Mouse (Mus musculus): Measurements from ENCODE around the gene Omp. TPM values are rescaled to one million over a fixed set of nuclear protein-coding genes. Genes with fewer than 3 reads are reported as not detected.
A peak's percentile ranks its signal among the peaks of the same experiment; 100 is the strongest.

The Omp gene
- polyA plus RNA-seq, 2 experiments from 2014 or later, result not detected

DNA sequence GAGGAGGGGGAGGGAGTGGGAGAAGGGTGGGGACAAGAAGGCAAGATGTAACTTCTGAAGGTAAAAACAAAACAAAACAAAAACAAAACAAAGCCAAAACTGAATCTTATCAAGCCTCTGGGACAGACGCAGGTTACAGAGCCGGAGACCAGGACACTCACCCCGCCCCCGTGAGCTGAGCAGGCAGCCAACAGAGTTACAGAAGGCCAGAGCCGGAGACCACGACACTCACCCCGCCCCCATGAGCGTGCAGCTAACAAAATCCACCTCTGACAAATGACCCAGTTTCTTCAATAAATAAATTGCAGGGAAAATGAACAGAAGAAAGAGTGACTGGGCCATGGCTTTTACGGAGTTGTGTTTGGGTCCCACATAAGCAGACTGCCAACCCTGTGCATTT is 6.1 kb downstream of the Omp start:
- ATAC-seq, result no peak

DNA sequence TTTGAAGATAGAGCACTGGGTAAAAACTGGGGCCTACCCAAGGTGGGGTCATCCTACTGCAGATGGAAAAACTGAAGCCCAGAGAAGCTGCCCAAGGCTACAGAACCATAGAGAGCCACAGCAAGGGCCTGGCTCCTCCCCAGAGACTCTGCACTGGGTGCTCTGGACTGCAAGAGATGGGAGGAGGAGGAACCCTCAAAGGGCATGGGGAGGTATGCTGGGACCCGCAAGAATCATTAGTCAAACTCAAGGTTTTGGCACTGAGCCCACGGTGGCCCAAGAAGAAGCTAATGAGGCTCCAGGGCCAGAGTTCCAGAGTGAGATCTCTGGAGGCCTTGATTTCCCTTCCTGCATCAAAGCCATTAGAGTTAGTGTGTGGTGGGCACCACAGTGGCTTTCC is 7.3 kb downstream of the Omp start:
- no peak for ATAC-seq

DNA sequence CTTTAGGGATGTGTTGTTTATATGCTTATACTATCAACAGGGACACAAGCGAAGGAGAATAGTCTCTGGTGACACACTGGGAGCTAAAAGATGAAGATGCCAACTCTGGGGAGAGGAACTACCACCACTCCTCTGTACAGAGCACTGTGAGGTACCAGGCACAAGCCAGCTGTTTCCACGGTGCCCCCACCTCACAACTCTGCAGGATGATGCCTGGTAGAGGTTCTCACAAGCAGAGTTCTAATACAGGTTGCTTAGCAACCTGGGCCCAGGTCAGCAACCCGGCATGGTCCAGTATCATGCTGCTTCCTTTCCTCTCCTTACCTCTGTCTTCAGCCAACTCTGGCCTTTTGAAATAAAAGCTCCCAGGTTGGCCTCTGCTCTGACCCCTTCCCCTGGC is 7.7 kb downstream of the Omp start:
- no peak for ATAC-seq

DNA sequence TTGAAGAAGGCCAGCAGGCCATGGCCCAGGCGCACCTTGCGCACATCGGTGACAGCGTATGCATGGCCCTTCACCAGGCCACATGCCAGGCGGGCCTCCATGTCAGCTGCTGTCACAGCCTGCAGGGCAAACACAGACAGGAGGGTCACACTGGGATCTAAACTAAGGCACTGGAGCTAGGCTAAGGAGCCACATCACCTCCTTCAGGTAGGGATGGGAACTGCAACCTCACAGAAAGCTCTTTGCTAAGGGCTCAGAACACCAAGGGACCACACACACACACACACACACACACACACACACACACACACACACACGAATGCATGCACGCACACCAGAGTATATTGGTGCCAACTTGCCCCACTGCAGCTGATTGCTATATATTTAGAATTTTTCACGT is 13.6 kb downstream of the Omp start:
- no peak for ATAC-seq

DNA sequence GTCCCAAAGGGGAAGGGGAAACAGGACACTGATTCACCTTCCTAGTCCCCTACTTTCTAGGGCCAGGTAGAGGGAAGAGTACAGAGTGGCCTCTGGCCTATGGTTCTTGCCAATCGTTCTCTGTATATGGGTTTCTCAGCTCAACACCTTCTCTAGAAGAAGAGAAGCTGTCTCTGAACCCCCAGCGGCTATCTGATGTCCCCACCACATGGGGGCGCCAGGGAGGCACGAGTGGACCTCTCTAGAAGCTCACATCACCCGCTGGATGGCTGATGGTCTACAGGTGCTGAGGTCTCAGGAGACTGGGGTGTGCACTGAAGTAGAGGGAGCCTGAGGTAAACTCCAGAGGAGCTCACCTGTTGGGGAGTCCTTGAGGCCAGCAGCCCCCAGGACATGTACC is 19.8 kb downstream of the Omp start:
- ATAC-seq, result no peak

DNA sequence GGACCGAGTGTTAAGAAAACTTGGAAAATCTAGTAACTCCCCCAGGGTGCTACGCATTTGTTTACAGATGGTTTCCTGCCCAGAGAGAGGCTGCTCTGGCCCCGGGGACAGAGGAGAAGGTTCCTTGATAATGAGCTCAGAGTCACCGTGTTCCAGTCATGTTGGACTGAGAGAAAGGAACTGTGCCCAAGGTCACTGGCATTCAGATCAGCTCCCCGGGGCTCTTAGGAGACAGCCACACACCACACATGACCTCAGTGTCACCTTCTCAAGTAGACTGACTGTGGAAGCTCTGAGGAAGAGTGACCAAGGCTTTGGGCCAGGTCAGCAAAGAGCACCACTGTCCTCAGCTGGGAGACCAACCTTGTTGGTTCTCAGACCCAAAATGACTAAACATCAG is 20.6 kb downstream of the Omp start:
- ATAC-seq, result no peak

DNA sequence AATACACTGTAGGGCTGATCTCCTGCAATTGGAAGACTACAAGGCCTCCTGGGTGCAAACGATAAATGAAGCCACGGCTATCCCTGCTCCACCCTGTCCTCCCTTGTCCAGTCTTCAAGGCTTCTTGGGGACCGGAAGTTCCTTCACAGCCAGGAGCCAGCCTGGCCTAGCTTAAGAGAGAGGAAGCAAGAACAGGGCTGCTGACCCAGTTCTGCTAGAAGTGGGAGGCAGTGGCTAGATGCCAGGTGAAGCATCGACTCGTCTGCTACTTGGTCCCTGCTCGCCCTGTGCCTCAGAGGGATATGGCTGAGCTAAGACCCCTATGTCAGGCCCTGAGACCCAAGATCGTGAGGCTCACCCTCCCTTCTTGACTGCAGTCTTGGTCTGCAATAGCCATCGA is 23.6 kb downstream of the Omp start:
- ATAC-seq, result no peak

DNA sequence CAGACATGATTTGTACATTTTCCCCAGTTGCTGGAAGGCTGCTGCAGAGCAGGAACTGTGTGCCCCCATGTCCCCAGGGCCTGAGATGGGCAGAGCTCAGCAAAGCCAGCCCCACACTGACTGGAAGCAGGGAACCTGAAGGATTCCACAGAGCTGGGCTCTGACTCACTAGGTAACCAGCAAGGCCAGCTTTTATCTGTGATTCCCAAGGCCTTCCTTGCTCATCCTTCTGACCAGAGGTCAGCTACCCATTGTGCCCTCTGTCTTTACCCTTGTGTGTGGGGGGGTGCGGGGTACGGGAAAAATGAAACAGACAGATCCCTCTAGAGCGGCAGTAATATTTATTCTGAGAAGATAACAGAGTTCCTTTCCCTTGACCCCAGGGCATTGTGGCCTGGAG is 24.1 kb downstream of the Omp start:
- no peak for ATAC-seq

DNA sequence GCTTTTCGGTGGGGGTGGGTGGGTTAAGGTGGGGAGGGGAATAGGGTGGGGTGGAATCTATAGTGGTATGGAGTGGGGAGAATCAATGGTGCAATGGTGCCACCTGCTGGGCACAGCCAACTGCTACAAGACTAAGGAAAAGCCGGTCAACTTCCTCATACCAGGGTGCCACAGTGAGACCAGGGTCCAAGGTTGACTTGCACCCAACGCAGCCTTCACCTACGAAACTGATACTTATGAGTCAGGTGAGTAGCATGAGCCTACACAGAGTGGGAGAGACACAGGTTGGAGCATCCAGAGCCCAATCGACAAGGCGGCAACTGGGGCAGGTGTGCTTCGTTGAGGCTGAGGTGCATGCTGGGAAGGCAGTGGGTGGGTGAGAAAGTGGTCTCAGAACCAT is 25.0 kb downstream of the Omp start:
- ATAC-seq, result peak; percentile 85

DNA sequence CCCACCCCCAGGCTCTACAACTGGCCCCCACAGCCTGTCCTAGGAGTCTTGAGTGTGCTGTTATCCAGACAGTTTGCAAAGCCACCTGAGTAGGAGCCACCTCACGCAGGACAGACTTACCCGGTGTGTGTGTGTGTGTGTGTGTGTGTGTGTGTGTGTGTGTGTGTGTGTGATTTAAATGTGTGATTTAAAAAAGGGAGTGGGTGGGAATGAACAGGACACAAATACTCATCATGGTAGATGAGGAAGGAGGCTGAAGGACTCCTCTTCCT is 25.4 kb downstream of the Omp start:
- ATAC-seq, result no peak

DNA sequence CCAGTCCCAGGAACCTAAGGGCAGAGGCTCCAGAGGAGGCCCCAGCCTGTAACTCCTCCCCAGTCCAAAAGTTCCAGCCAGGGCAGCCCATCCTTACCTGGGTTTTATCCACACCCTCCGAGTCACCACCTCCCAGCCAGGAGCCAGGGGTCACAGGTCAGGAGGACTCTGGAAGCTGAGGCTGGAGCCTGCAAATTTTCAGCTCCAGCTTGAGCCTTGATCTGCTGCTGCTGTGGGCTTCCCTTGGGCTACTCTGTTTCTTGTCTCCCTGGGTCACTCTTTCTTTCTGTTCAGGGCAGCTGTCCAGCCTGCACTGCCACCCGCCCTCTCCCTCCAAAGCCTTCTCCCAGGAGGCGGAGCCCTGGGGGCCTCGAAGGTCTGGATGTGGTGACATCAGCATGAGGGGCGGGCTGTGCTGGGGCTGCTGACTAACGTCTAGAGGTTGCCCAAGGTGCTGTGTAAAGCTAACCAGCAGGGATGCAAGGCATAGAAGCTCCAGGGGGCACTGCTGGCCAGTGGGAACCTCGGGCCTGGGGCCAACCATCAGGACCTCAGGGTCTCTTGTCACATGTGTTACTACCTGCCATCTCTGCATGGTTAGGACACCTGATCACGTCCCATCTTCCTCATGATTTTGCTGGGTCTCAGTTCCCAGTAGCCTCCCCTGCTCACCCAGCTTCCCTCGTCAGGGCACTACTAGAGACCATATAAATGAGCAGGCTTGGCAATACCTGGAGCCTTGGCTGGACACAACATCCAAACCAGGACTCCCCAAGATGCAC is 25.9 kb downstream of the Omp start, which contains the start of gene Myo7a:
TSS of gene Myo7a (minus strand) at position 346 of the 782 bp plus-strand sequence.
- ATAC-seq, result no peak

DNA sequence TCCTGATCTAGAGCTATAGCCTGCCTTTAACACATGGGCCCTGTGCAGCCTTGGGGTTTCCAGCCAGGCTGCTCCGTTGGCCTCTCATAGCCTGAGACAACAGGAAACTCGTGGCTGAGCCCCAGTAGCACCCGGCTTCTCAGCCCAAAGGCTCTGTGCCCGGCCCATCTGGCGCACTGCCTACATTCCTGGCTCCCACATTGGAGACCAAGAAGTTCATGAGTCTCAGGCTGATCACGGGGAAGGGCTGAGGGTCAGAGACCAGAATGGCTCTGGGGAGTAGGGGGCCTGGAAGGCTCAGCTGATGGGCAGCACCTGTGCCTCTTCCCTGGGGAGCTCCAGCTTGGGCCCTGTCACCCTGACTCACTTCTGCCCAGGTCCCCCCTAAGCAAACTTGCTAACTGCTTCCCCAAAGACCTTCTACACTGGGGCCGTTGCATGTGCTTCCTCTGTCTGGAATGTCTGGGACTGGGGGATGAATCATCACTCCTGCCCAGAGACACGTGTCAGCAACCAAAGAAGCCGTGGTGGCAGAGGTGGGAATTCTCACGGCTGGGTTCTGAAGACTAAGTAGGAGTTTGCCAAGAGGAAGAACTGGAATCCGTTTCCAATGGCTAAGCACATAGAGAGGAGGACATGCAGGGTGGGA is 28.2 kb downstream of the Omp start:
- no peak for ATAC-seq

DNA sequence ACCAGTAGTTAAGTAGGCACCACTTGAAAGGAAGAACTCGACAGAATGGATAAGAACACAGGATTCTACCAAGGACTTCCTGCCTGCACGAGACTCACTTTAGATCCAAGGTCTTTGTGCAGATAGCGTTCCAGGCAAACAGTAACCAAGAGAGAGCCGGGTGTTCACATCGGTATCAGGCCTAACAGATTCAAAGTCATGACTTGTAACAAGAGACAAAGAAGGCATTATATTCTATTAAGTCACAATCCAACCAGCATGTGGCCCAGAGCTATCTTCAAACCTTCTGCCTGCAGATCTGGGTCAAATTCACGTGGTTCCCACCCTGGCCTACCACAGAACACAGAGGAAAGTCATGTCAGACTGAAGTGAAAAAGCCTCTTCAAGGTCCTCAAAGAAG is 30.6 kb downstream of the Omp start:
- ATAC-seq, result no peak

DNA sequence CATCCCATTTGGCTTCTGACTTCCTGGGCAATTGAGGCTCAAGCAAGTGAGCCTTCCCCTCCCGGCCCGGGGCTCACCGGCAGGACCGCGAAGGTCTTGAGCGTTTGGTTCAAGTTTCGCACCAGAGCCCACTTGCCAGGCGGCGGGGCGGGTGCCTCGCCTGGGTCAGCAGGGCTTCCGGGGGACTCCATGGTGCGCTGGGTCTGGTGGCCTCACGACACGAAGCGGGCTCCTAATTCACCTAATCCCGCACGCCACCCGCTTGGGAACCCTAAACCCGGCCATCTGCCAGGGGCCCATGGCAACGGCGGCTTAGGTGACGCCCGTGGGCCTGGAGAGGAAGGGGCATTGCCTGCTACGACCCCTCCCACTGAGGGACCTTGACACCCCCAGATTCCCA is 34.1 kb downstream of the Omp start:
- no peak for ATAC-seq

DNA sequence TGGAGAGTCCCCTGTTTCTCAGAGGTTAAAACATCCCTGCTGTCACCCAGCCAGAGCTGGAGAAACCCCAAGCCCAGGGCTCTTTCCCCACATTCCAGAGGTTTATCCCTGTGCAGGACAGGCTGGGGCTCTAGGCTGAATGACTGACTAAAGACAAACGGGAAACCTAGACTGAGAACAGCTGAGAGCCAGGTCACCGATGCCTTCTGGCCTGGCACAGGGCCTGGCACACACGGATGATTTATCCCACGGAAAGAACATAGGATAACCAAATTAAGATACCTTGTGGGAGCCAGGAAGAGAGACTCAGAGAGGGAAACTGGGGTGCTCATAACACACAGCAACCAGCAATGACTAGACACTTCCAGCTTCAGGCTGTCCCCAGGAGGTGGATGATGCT is 35.5 kb downstream of the Omp start:
- ATAC-seq, result no peak

DNA sequence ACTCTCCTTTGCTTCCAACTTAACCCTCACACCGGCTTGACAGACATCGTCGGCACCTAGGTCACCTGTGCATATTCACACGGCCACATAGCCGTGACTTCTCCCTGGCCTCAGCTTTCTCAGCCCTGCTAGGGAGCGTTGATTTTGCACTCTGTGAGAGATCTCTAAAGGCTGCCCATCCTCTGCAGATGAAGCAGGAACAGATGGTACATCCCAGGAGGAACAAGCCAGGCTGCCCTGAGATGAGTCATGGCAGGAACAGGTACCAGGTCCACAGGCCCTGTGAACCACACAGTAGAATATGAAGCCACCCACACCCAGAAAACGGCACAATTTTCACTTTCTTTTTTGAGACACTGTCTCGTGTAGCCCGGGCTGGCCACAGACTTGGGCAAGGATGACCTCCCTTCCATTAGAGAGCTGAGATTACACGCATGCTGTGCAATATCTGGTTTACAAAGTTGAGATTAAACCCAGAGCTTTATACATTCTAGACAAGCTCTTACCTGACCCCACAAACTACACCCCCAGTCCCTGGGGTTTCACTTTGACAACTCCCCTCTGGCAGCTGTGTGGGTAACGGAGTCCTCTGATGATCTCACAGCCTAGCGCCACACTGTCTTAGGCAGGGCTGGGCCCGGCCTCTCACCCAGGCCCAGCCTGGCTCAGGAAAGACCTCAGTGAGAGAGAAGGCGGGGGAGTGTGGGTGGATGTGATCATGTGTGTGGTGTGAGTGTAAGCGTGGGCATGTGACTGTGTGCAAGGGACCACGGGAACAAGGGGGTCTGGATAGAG is 36.5 kb downstream of the Omp start:
- peak; percentile 86 for ATAC-seq

DNA sequence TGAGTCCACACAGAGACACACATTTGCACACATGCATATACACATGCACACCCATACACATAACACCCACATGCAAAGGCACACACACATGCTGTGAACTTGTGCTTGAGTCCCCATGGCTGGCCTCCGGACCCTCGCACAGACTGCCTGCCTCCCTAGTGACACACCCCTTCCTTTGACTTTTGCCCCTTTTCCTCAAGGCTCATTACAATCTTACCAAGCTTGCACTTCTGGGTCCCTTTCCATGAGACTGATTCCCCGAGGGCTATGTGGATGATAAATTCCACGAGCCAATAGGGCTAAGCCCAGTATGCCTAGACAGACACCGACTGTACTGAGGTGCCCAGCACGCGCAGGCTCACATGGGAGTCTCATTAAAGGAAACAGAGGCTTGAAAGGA is 39.0 kb downstream of the Omp start:
- ATAC-seq, result no peak

DNA sequence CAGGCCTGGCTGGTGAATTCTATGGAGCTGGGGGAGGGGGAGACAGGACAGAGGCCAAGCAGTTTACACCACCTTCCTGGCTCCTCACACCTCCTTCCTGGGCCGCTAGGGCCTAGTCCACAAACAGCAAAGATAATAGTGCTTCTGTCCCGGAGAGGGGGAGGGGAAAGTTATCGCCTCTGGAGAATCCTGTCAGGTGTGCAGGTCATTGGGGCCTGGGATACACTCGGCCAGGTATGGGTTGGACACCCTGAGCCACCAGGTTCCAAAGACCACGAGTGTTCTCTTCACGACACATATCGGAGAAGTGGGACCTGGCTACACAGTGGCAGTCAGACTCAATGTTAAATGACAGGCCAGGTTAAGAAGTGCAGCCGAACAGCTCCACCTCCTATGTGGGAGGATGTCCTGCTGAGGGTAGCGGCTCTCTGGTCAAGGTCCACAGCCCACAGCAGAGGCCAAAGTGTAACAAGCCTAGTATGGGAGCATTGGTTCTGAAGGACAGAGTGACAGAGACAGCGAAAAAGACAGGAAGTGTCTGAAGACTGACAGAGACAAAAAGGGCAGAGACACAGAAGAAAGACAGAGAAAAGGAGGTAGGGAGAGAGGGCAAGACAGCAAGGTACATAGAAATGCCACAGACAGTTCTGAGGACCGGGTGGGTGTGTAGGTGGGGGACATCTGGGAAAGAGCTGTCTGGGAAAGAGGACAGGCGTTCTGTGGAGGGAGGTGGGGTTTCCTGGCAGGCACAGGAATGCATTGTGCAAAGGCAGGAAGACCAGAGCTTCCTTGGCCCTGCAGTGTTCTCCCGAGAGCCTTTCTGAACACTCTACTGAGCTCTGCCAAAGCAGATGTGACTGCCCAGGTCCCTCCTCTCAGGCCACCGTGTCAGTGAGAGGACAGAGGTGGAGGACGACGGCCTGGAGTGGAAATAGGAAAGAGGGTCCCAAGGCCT is 40.5 kb downstream of the Omp start:
- ATAC-seq, result no peak

DNA sequence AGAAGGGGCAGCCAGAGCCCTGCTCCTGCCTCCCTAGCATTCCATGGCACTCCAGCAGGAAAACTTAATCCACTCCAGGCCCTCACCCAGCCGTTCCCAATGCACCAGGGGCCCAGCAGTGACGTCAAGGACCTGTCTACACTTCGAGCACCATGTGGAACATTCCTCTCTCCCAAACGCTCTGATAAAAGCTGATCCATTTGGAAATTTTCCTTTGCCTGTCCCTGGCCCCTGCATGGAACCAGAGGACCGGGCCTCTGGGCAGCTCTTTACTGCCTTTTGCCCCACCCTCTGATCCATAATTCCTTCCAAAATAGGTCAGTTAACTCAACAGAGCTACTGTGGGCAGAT is 41.4 kb downstream of the Omp start:
- no peak for ATAC-seq

DNA sequence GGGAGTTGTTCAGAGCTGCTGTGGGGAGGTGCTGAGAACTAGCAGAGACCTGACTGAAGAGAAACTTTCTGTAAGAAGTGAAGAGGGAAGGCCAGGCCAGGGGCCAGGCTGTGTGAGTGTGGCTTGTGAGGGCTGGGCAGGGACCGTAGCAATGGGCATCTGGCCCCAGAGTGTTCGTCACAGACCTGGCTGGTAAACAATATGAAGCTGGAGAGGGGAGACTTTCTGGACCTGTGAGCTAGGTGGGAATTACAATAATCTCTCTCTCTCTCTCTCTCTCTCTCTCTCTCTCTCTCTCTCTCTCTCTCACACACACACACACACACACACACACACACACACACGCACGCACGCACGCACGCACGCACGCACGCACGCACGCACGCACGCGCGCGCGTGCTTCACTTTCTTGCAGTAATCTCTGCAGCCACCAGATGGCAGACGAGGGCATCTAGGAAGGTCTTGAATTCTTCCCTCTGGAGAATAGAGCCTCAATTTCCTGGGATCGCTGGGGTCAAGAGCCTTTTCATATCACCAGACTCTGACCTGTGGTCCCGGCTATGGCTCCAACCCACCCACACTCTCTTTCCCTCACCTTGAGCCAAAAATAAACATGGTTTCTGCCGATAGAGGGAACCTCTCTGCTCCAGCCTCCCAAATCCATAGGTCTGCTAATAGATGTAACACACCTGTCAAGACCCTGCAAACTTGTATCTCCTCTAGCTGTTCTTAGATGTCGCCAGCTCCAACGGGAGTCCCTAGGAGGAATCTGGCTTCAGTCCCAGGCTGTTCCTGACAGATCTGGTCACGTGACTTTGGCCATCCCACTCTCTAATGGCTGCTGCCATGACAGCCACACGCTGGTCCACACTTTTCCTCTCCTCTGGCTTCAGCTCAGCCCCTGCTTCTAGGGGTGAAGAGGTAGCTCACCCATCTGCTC is 42.0 kb downstream of the Omp start:
- peak; percentile 70 for ATAC-seq

DNA sequence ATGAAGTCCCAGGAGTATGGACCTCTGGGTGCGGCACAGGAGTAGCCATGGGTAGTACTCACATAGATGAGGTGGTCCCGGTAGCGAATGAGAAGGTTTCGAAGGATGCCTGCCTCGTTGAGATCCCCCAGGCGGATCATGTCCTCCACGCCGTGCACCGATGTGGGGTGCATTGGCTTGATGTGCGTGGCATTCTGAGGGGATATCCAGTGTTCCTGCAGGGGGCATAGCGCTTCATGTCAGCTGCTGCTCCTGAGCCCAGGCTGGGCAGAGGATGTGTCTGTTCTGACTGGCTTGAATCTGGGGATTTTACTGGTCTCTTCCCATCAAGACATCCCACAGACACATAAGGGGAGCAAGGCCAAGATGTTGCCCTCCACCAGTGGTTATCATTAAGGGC is 42.8 kb downstream of the Omp start:
- no peak for ATAC-seq

DNA sequence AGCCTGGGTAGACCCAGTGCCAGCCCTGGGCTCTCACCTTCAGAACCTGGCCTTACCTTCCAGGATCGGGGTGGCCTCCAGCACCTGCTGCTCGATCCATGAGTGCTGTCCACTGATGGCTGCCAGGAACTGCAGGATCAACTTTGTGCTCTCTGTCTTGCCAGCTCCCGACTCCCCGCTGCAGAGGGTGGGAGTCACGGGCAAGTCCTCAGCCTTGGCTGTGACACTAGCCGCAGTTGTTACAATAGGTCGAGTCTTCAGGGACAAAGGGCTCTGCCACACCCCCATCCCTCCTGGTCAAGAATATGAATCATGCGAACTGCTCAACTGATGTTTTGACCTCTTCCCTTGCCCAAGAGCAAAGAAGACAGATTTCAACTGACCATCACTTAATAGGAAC is 47.7 kb downstream of the Omp start:
- ATAC-seq, result no peak

Data from activated CD4-positive, CD25-positive, alpha-beta regulatory T cell, adult 4 months (primary cell).